Mouse (Mus musculus): ENCODE measurements around the gene 4933415A04Rik.

GRCm38 (mm10) chr11:43610006-43610661, 23.3 kb downstream of the 4933415A04Rik start:
- TF ChIP-seq CTCF (IDR thresholded peaks at IDR 0.05; ENCODE audit: insufficient read depth, low read length) = no peak
- TF ChIP-seq POLR2A (IDR thresholded peaks at IDR 0.05; ENCODE audit: borderline replicate concordance, extremely low read depth, low read depth, low read length) = no peak
